Mouse (Mus musculus): ENCODE results near the gene Naa60. TPM values are rescaled to one million over a fixed set of nuclear protein-coding genes. Genes with fewer than 3 reads are reported as not detected.
"Not testable (repeated sequence)": the region's sequence is repeated elsewhere in the genome, so short reads cannot be mapped to it uniquely, and the experiment has no call there.

Gene Naa60
- polyA plus RNA-seq, 1 experiment: 62.9 TPM

GRCm38 (mm10) chr16:3847871-3848270 is 24.3 kb upstream of the Naa60 start:
- TF ChIP-seq CTCF (IDR thresholded peaks at IDR 0.05; ENCODE audit: borderline replicate concordance, insufficient read depth, low read length): no peak
- TF ChIP-seq POLR2A (IDR thresholded peaks at IDR 0.05; ENCODE audit: low read depth, low read length): no peak
- Histone ChIP-seq H3K4me1 (ENCODE audit: control insufficient read depth, insufficient read depth, low read length) (no peaks in the 10 kb centered on the region), H3K4me3 (ENCODE audit: insufficient read depth, low read length) (no peak overlapping the region; the same call in 1 of the 2 replicates), H3K27ac (ENCODE audit: insufficient read depth, low read length) (no peak overlapping the region)

- TF ChIP-seq POLR2A (IDR thresholded peaks at IDR 0.05; ENCODE audit: low read depth, low read length) (no peak), CTCF (IDR thresholded peaks at IDR 0.05; ENCODE audit: borderline replicate concordance, insufficient read depth, low read length) (no peak)
- no peaks in the 10 kb centered on the region for H3K4me1 ChIP-seq (ENCODE audit: control insufficient read depth, insufficient read depth, low read length)
- H3K27ac ChIP-seq (ENCODE audit: insufficient read depth, low read length): no peak overlapping the region
- no peak overlapping the region for H3K4me3 ChIP-seq (ENCODE audit: insufficient read depth, low read length)
These were observed 23.8 kb upstream of the Naa60 start for GRCm38 (mm10) chr16:3848416-3848815.

- not testable (repeated sequence) for H3K27ac ChIP-seq (ENCODE audit: insufficient read depth, low read length); H3K4me1 ChIP-seq (ENCODE audit: control insufficient read depth, insufficient read depth, low read length); H3K4me3 ChIP-seq (ENCODE audit: insufficient read depth, low read length)
These were observed 20.9 kb upstream of the Naa60 start for GRCm38 (mm10) chr16:3851301-3851700.

- no peak overlapping the region for H3K27ac ChIP-seq (ENCODE audit: insufficient read depth, low read length)
- no peak for TF ChIP-seq POLR2A (IDR thresholded peaks at IDR 0.05; ENCODE audit: low read depth, low read length)
- TF ChIP-seq CTCF (IDR thresholded peaks at IDR 0.05; ENCODE audit: borderline replicate concordance, insufficient read depth, low read length): no peak
- no peaks in the 10 kb centered on the region for H3K4me1 ChIP-seq (ENCODE audit: control insufficient read depth, insufficient read depth, low read length)
- no peak overlapping the region for H3K4me3 ChIP-seq (ENCODE audit: insufficient read depth, low read length)
These were observed 19.6 kb upstream of the Naa60 start for GRCm38 (mm10) chr16:3852586-3852985.

- H3K27ac ChIP-seq (ENCODE audit: insufficient read depth, low read length): no peak overlapping the region
- TF ChIP-seq CTCF (IDR thresholded peaks at IDR 0.05; ENCODE audit: borderline replicate concordance, insufficient read depth, low read length): no peak
- no peak for TF ChIP-seq POLR2A (IDR thresholded peaks at IDR 0.05; ENCODE audit: low read depth, low read length)
- H3K4me1 ChIP-seq (ENCODE audit: control insufficient read depth, insufficient read depth, low read length): no peaks in the 10 kb centered on the region
- no peak overlapping the region for H3K4me3 ChIP-seq (ENCODE audit: insufficient read depth, low read length)
These were observed 17.6 kb upstream of the Naa60 start for GRCm38 (mm10) chr16:3854437-3855182.

GRCm38 (mm10) chr16:3855776-3856175 is 16.4 kb upstream of the Naa60 start:
- TF ChIP-seq POLR2A (IDR thresholded peaks at IDR 0.05; ENCODE audit: low read depth, low read length): no peak
- Histone ChIP-seq H3K4me3 (ENCODE audit: insufficient read depth, low read length) (no peak overlapping the region), H3K4me1 (ENCODE audit: control insufficient read depth, insufficient read depth, low read length) (no peaks in the 10 kb centered on the region), H3K27ac (ENCODE audit: insufficient read depth, low read length) (no peak overlapping the region)

- TF ChIP-seq POLR2A (IDR thresholded peaks at IDR 0.05; ENCODE audit: low read depth, low read length) (no peak), CTCF (IDR thresholded peaks at IDR 0.05; ENCODE audit: borderline replicate concordance, insufficient read depth, low read length) (no peak)
- Histone ChIP-seq H3K4me1 (ENCODE audit: control insufficient read depth, insufficient read depth, low read length) (no peaks in the 10 kb centered on the region), H3K4me3 (ENCODE audit: insufficient read depth, low read length) (no peak overlapping the region), H3K27ac (ENCODE audit: insufficient read depth, low read length) (no peak overlapping the region)
These were observed 12.9 kb upstream of the Naa60 start for GRCm38 (mm10) chr16:3859254-3859653.

- no peaks in the 10 kb centered on the region for H3K4me1 ChIP-seq (ENCODE audit: control insufficient read depth, insufficient read depth, low read length)
- H3K27ac ChIP-seq (ENCODE audit: insufficient read depth, low read length): no peak overlapping the region
- TF ChIP-seq CTCF (IDR thresholded peaks at IDR 0.05; ENCODE audit: borderline replicate concordance, insufficient read depth, low read length): no peak
- no peak for TF ChIP-seq POLR2A (IDR thresholded peaks at IDR 0.05; ENCODE audit: low read depth, low read length)
- peak overlapping the region; percentile 70 for H3K4me3 ChIP-seq (ENCODE audit: insufficient read depth, low read length)
These were observed 360 bp upstream of the Naa60 start for GRCm38 (mm10) chr16:3871815-3872214.

- no peak overlapping the region for H3K27ac ChIP-seq (ENCODE audit: insufficient read depth, low read length)
- no peaks in the 10 kb centered on the region for H3K4me1 ChIP-seq (ENCODE audit: control insufficient read depth, insufficient read depth, low read length)
- TF ChIP-seq POLR2A (IDR thresholded peaks at IDR 0.05; ENCODE audit: low read depth, low read length) (no peak), CTCF (IDR thresholded peaks at IDR 0.05; ENCODE audit: borderline replicate concordance, insufficient read depth, low read length) (no peak)
- H3K4me3 ChIP-seq (ENCODE audit: insufficient read depth, low read length): no peak overlapping the region
These were observed 4.2 kb downstream of the Naa60 start for GRCm38 (mm10) chr16:3876346-3876745.

- H3K4me3 ChIP-seq (ENCODE audit: insufficient read depth, low read length): peak within 1 kb of the TSS; percentile 94
- peak within 1 kb of the TSS; percentile 76 for H3K27ac ChIP-seq (ENCODE audit: insufficient read depth, low read length)
- H3K4me1 ChIP-seq (ENCODE audit: control insufficient read depth, insufficient read depth, low read length): peaks cover 4% of the 10 kb centered on the region
- TF ChIP-seq CTCF (IDR thresholded peaks at IDR 0.05; ENCODE audit: borderline replicate concordance, insufficient read depth, low read length) (no peak), POLR2A (IDR thresholded peaks at IDR 0.05; ENCODE audit: low read depth, low read length) (peak; percentile 43; the same call in 1 of the 2 replicates)
These were observed 12.3 kb downstream of the Naa60 start, which contains the start of the genes Zfp597 and Gm20695 for GRCm38 (mm10) chr16:3884201-3885064. TSS of gene Zfp597 (minus strand) at chr16:3884561. TSS of gene Gm20695 (plus strand) at chr16:3884648.
